Mouse (Mus musculus) embryo, embryonic 9.5 days (tissue): ENCODE data around the gene Mrgprh.

Source experiments
- DNase-seq: peaks from one replicate; pipeline ENCODE4 v3.0.0-alpha.2; 2017; ENCODE audit errors: extremely low spot score

Mrgprh gene

GRCm38 (mm10) chr17:12875734-12876133, at the start of gene Mrgprh:
Gene Mrgprh, plus strand, starts transcription at chr17:12876034.
- no peak for DNase-seq

DNA sequence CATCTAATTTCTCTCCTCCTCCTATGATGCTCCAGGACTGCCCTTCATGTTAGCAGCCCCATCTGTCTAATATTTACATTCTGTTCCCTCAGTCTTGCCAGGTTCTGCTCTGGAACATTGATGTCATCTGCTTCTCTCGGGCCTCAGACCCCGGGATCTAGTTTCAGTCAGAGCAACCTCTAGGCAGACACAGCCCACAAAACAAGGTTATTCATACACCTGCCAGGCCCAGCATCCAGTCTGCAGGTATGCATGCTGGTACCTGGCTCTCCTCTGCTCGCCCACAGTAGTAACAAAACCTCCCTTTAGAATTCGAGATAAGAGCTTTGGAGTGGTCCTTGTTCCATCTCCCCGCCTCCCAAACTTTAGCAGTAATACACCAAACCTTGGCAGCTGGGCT, 45.5 kb upstream of the Mrgprh start:
- no peak for DNase-seq

GRCm38 (mm10) chr17:12832231-12832630, 43.6 kb upstream of the Mrgprh start:
- DNase-seq, result no peak

DNA sequence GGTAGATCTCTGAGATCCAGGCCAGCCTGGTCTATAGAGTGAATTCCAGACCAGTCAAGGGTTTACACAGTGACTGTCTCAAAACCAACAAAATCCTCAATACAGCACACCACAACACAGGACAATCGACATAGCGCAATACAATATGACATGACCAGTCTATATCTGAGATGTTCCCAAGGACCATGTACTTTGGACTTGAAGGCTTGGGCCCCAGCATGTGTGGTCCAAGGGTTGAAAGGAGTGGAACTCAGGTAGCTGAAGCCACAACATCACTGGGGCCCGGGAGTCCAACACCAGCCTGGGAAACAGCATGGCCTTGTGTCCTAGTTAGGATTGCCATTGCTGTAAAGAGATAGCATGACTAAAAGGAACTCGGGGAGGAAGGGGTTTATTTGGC, 43.2 kb upstream of the Mrgprh start:
- no peak for DNase-seq

GRCm38 (mm10) chr17:12834317-12834716, 41.5 kb upstream of the Mrgprh start:
- DNase-seq, result no peak

- DNase-seq, result no peak
These were observed 41.0 kb upstream of the Mrgprh start for GRCm38 (mm10) chr17:12834826-12835225.

- DNase-seq, result no peak
These were observed 40.1 kb upstream of the Mrgprh start for GRCm38 (mm10) chr17:12835738-12836137.

GRCm38 (mm10) chr17:12839475-12840267, 36.2 kb upstream of the Mrgprh start:
- DNase-seq, result no peak

GRCm38 (mm10) chr17:12843826-12844225, 32.0 kb upstream of the Mrgprh start:
- DNase-seq, result no peak

DNA sequence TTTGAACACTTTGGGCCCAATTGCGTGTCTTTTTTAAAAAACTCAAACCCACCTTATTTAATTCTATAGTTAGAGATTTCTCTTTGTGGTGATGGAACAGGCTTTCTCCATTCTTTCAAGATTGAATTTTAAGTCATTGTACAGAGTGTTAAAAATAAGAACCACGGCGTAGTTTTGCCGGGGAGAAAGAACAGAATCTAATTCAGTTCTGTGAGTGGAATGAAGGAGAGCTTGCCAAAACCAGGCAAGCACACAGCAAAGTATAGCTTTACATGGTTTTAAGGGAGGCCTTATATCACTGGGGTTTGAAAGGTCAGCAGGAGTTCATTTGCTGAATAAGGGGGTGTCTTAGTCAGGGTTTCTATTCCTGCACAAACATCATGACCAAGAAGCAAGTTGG, 31.3 kb upstream of the Mrgprh start:
- no peak for DNase-seq

GRCm38 (mm10) chr17:12845862-12846261, 30.0 kb upstream of the Mrgprh start:
- no peak for DNase-seq

DNA sequence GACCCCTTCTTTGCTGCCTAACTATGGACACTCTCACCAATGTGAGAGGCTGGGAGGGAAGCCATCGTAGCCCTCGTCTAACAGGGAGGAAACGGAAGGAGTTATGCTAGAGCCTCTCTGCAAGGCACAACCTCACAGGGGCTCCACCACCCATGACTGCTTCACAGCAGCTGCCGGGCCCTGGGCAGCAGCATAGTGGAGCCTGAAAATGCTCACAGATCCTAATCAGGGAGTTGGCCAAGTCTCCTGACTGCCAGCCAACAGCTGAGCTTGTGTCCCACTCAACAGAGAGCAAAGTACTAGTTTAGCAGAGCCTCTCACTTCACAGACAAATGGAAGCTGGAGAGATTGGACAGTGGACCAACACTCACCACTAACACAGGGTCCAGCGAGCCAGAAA, 29.4 kb upstream of the Mrgprh start:
- no peak for DNase-seq

- no peak for DNase-seq
These were observed 28.1 kb upstream of the Mrgprh start for GRCm38 (mm10) chr17:12847736-12848135.

DNA sequence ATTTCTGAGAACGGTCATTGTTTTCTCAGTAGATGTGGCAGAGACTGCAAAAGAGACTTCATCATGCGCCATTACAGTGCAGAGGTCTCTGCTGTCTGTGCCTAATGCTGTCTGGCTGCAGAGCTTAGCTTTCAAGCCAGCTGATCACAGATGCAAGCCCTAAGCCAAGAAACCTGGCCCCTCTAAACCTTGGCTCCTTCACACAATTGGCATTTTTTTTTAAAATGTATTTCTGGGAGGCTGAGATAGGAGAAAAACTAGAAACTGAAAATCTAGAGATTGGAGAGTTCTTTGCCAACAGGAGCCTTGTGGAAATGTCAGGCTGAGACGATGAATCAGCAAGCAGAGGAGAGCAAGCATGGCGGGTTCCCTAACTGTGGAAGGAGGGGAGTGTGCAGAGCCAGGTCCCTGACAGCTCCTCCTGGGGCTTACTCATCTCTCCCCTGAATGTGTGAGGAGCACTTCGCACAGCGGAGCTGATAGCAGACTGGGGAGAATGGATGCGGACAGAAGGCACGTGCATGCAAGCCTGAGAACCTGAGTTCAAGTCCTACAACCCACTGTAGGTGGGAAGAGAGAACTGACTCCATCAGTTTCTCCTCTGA, 26.0 kb upstream of the Mrgprh start:
- DNase-seq, result no peak

- no peak for DNase-seq
These were observed 24.1 kb upstream of the Mrgprh start for GRCm38 (mm10) chr17:12851689-12852088.

- DNase-seq, result no peak
These were observed 22.0 kb upstream of the Mrgprh start for GRCm38 (mm10) chr17:12853821-12854220.

DNA sequence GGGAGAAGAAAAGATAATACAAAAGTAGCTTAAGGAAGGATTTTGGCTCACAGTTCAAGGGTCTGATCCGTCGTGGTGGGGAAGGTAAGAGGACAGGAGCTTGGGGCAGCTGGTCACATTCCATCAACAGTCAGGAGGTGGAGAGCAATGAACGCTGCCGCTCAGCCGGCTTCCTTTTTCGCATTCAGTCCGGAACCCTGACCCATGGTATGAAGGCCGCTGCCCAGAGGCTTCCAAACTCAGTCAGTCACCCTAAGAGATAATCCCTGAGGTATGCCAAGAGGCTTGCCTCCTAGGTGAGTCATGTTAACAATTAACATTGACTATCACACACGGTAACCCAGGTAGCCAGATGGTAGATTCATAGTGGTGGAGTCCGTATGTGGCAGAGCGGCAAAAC, 21.4 kb upstream of the Mrgprh start:
- DNase-seq, result no peak

GRCm38 (mm10) chr17:12857395-12857794, 18.4 kb upstream of the Mrgprh start:
- no peak for DNase-seq

DNA sequence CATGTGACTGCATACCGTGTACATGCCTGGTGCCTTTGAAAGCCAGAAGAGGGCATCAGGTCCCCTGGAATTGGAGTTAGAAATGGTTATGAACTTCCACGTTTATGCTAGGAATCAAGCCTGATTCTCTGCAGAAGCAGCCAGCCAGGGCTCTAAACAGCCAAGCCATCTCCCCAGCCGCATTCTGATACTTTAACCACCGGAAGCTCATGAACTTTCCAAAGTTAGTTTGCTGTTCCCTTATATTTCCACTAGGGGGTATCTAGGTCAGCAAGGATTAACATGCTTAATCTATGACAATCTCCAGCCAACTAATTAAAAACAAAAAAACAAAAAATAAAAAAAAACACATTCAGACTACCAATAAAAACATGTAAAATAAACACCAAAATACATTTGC, 17.8 kb upstream of the Mrgprh start:
- no peak for DNase-seq

DNA sequence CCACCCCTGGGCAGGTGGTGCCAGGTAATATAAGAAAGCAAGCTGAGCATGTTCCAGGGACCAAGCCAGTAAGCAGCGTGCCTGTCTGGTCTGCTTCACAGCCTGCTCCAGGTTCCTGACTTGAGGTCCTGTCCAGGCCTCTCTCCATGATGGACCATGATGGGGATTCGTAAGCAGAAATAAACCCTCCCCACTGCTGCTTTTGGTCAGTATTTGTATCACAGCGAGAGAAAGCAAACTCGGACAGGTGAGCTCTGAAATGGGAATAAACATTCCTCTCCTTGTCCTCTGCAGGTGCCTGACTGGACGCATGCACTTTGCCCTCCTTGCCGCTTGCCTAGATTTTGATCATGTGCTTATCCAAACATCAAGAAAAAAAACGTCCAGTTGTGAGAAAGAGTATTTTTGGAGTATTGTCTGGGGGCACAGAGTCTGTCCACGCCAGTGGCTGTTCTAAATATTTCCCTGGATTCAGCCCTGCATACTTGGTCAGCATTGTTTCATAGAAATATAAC, 16.8 kb upstream of the Mrgprh start:
- no peak for DNase-seq

- no peak for DNase-seq
These were observed 11.7 kb upstream of the Mrgprh start for GRCm38 (mm10) chr17:12864111-12864510.

- no peak for DNase-seq
These were observed 10.4 kb upstream of the Mrgprh start for GRCm38 (mm10) chr17:12865407-12865806.

- DNase-seq, result no peak
These were observed 9.0 kb upstream of the Mrgprh start for GRCm38 (mm10) chr17:12866853-12867252.
